Mouse (Mus musculus): ENCODE data around the gene Wdr64. TPM values are rescaled to one million over a fixed set of nuclear protein-coding genes. Genes with fewer than 3 reads are reported as not detected.
A peak's percentile ranks its signal among the peaks of the same experiment; 100 is the strongest.

Gene Wdr64
- polyA plus RNA-seq, 1 experiment from 2014 or later, result not detected

- H3K4me2 ChIP-seq (ENCODE audit: low read depth, low read length), result no peak overlapping the region
- H3K27ac ChIP-seq (ENCODE audit: low read length), result no peak overlapping the region
- ATAC-seq (replicated peaks; ENCODE audit: extremely low read depth, insufficient read depth, low FRiP score), result no peak
- no peak overlapping the region for H3K4me3 ChIP-seq (ENCODE audit: low read length)
- 66% methylated on average over 6 of the region's 6 CpGs for WGBS
- H3K27me3 ChIP-seq (ENCODE audit: control insufficient read depth, insufficient read depth, low read length), result no peaks in the 10 kb centered on the region
- no peaks in the 10 kb centered on the region for H3K9me3 ChIP-seq (replicated peaks; ENCODE audit: control insufficient read depth, low read length)
- H3K4me1 ChIP-seq (ENCODE audit: control insufficient read depth, insufficient read depth, low read length), result no peaks in the 10 kb centered on the region
- no peaks in the 10 kb centered on the region for H3K36me3 ChIP-seq (ENCODE audit: control insufficient read depth, insufficient read depth)
- H3K9ac ChIP-seq (ENCODE audit: low read length), result no peak overlapping the region
Observed at GRCm38 (mm10) chr1:175677459-175677858, 20.9 kb upstream of the Wdr64 start.

DNA sequence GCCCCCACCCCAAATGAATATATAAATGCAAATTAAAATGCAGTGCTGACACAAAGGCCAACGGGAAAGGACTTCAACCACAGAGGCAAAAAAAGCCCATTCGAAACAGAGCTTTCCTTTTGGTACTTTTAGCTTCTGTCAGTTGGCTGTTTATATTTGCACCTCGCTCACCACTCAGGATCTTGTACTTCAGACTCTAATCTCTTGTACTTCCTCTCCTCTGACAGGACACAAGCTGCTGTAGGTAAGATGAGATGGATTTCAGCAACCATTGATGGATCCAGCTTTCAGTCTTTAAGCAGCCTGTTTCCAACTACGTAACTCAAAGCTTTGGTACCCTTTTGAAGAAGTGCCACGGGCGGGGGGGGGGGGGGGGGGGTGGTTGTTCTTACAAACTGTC, 17.4 kb upstream of the Wdr64 start:
- no peak overlapping the region for H3K4me3 ChIP-seq (ENCODE audit: low read length)
- 66% methylated on average over 5 of the region's 6 CpGs for WGBS

DNA sequence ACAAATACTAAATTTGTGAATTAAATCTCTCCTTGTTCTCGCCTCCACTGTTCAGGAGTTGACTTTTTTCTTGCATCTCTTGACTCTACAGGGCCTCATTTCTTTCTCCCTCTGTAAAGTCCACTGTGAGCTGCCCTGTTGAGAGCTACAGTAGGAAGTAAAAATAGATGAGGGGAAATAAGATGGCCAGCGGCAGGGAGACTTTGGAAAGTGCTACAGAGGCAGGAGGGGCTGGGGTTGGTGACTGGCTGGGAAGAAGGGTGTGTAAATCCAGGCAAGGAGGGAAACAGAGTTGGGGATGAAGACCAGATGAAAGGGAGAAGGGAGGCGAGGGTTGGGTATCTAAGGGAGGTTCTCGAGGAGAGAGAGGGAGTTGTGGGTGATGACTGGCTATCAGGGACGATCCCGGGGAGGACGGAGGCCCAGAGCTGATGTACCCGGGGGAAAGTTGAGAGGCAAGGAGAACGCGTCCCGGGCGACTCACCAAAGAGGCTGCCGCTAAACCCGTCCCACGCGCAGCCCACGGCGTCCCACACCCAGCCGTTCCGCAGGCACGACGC, 6.6 kb upstream of the Wdr64 start:
- Histone ChIP-seq H3K4me2 (ENCODE audit: low read depth, low read length) (peak overlapping the region; percentile 95), H3K9ac (ENCODE audit: low read length) (peak overlapping the region; percentile 91), H3K4me1 (ENCODE audit: control insufficient read depth, insufficient read depth, low read length) (peaks cover 21% of the 10 kb centered on the region), H3K36me3 (ENCODE audit: control insufficient read depth, insufficient read depth) (peaks cover 6% of the 10 kb centered on the region; the same call in 1 of the 2 replicates), H3K4me3 (ENCODE audit: low read length) (peak overlapping the region; percentile 91), H3K9me3 (replicated peaks; ENCODE audit: control insufficient read depth, low read length) (no peaks in the 10 kb centered on the region), H3K27ac (ENCODE audit: low read length) (peak overlapping the region; percentile 93), H3K27me3 (ENCODE audit: control insufficient read depth, insufficient read depth, low read length) (no peaks in the 10 kb centered on the region)
- ATAC-seq (replicated peaks; ENCODE audit: extremely low read depth, insufficient read depth, low FRiP score), result no peak
- under 1% methylated on average over 22 of the region's 22 CpGs for WGBS

More for the DNA sequence above, 17.4 kb upstream of the Wdr64 start:
- H3K4me1 ChIP-seq (ENCODE audit: control insufficient read depth, insufficient read depth, low read length), result no peaks in the 10 kb centered on the region
- no peak overlapping the region for H3K27ac ChIP-seq (ENCODE audit: low read length)
- peaks cover under 1% of the 10 kb centered on the region; the same call in 1 of the 2 replicates for H3K36me3 ChIP-seq (ENCODE audit: control insufficient read depth, insufficient read depth)
- H3K9me3 ChIP-seq (replicated peaks; ENCODE audit: control insufficient read depth, low read length), result no peaks in the 10 kb centered on the region
- no peak overlapping the region for H3K9ac ChIP-seq (ENCODE audit: low read length)
- H3K27me3 ChIP-seq (ENCODE audit: control insufficient read depth, insufficient read depth, low read length), result no peaks in the 10 kb centered on the region
- no peak for ATAC-seq (replicated peaks; ENCODE audit: extremely low read depth, insufficient read depth, low FRiP score)
- H3K4me2 ChIP-seq (ENCODE audit: low read depth, low read length), result no peak overlapping the region

DNA sequence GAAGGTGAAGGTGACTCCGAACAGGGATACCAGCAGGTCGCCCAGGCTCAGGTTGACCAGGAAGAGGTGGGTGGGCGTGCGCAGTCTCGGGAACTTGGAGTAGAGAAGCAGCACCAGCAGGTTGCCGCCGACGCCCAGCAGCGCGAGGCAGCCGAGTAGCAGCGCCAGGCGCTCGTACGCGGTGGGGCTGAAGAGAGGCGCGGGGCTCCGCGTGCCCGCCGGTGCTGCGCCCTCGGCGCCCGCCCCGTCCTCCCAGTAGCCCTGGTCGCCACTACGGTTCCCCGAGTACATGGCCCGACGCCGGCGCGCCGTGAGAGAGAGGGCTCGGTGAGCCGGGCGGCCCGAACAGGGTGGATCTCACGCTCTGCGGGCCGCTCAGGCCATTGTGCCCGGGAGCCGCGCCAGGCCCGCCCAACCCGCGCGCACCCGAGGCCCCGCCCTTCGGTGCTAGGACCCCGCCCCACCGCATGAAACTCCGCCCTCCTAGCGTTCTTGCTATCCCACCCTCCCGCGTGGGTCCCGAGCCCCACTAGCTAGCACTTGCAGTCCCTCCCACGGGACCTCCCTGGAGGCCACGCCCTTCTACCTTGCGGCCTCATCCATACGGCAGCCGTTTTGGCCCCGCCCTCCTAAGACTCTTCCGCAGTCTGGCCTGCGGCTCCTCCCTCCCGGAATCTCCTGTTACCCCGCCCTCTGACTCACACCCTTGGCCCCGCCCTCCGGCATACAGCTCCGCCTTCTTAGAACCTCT, 6.0 kb upstream of the Wdr64 start, which contains the start of the genes Opn3 and Chml:
Gene Opn3 (minus strand): TSS at position 531 of the 751 bp plus-strand sequence.
Gene Chml (minus strand): TSS at position 656 of the 751 bp plus-strand sequence.
- no peaks in the 10 kb centered on the region for H3K27me3 ChIP-seq (ENCODE audit: control insufficient read depth, insufficient read depth, low read length)
- H3K4me1 ChIP-seq (ENCODE audit: control insufficient read depth, insufficient read depth, low read length), result peaks cover 21% of the 10 kb centered on the region
- H3K9ac ChIP-seq (ENCODE audit: low read length), result peak within 1 kb of the TSS; percentile 91
- peak; percentile 96 for ATAC-seq (replicated peaks; ENCODE audit: extremely low read depth, insufficient read depth, low FRiP score)
- peak within 1 kb of the TSS; percentile 91 for H3K4me3 ChIP-seq (ENCODE audit: low read length)
- H3K27ac ChIP-seq (ENCODE audit: low read length), result peak within 1 kb of the TSS; percentile 93
- 0 out of 2 replicates have a peak, but pooled peaks cover 2% of the 10 kb centered on the region for H3K36me3 ChIP-seq (ENCODE audit: control insufficient read depth, insufficient read depth)
- under 1% methylated on average over 60 of the region's 73 CpGs for WGBS
- H3K4me2 ChIP-seq (ENCODE audit: low read depth, low read length), result peak within 1 kb of the TSS; percentile 95
- H3K9me3 ChIP-seq (replicated peaks; ENCODE audit: control insufficient read depth, low read length), result no peaks in the 10 kb centered on the region

GRCm38 (mm10) chr1:175692997-175693361, 5.4 kb upstream of the Wdr64 start:
- H3K4me2 ChIP-seq (ENCODE audit: low read depth, low read length), result peak overlapping the region; percentile 95
- no peaks in the 10 kb centered on the region for H3K27me3 ChIP-seq (ENCODE audit: control insufficient read depth, insufficient read depth, low read length)
- under 1% methylated on average over 17 of the region's 17 CpGs for WGBS
- peak overlapping the region; percentile 68 for H3K9ac ChIP-seq (ENCODE audit: low read length)
- ATAC-seq (replicated peaks; ENCODE audit: extremely low read depth, insufficient read depth, low FRiP score), result no peak
- H3K36me3 ChIP-seq (ENCODE audit: control insufficient read depth, insufficient read depth), result no peaks in the 10 kb centered on the region
- H3K4me1 ChIP-seq (ENCODE audit: control insufficient read depth, insufficient read depth, low read length), result peaks cover 21% of the 10 kb centered on the region
- peak overlapping the region; percentile 84 for H3K27ac ChIP-seq (ENCODE audit: low read length)
- H3K4me3 ChIP-seq (ENCODE audit: low read length), result peak overlapping the region; percentile 91
- H3K9me3 ChIP-seq (replicated peaks; ENCODE audit: control insufficient read depth, low read length), result no peaks in the 10 kb centered on the region

- Histone ChIP-seq H3K4me3 (ENCODE audit: low read length) (peak overlapping the region; percentile 91), H3K27me3 (ENCODE audit: control insufficient read depth, insufficient read depth, low read length) (no peaks in the 10 kb centered on the region), H3K9ac (ENCODE audit: low read length) (peak overlapping the region; percentile 68), H3K9me3 (replicated peaks; ENCODE audit: control insufficient read depth, low read length) (no peaks in the 10 kb centered on the region), H3K4me2 (ENCODE audit: low read depth, low read length) (peak overlapping the region; percentile 95), H3K4me1 (ENCODE audit: control insufficient read depth, insufficient read depth, low read length) (peaks cover 21% of the 10 kb centered on the region), H3K27ac (ENCODE audit: low read length) (peak overlapping the region; percentile 84), H3K36me3 (ENCODE audit: control insufficient read depth, insufficient read depth) (no peaks in the 10 kb centered on the region)
- 21% methylated on average over 12 of the region's 12 CpGs for WGBS
- no peak for ATAC-seq (replicated peaks; ENCODE audit: extremely low read depth, insufficient read depth, low FRiP score)
Observed at GRCm38 (mm10) chr1:175693429-175693960, 4.9 kb upstream of the Wdr64 start.

- no peak overlapping the region for H3K4me2 ChIP-seq (ENCODE audit: low read depth, low read length)
- H3K9ac ChIP-seq (ENCODE audit: low read length), result no peak overlapping the region
- no peaks in the 10 kb centered on the region for H3K36me3 ChIP-seq (ENCODE audit: control insufficient read depth, insufficient read depth)
- no peak overlapping the region for H3K4me3 ChIP-seq (ENCODE audit: low read length)
- no peak for ATAC-seq (replicated peaks; ENCODE audit: extremely low read depth, insufficient read depth, low FRiP score)
- 43% methylated on average over 3 of the region's 3 CpGs for WGBS
- 0 out of 2 replicates have a peak, but pooled peaks cover 2% of the 10 kb centered on the region for H3K4me1 ChIP-seq (ENCODE audit: control insufficient read depth, insufficient read depth, low read length)
- no peak overlapping the region for H3K27ac ChIP-seq (ENCODE audit: low read length)
- H3K9me3 ChIP-seq (replicated peaks; ENCODE audit: control insufficient read depth, low read length), result no peaks in the 10 kb centered on the region
- no peaks in the 10 kb centered on the region for H3K27me3 ChIP-seq (ENCODE audit: control insufficient read depth, insufficient read depth, low read length)
Observed at GRCm38 (mm10) chr1:175699375-175699774, 982 bp downstream of the Wdr64 start.

DNA sequence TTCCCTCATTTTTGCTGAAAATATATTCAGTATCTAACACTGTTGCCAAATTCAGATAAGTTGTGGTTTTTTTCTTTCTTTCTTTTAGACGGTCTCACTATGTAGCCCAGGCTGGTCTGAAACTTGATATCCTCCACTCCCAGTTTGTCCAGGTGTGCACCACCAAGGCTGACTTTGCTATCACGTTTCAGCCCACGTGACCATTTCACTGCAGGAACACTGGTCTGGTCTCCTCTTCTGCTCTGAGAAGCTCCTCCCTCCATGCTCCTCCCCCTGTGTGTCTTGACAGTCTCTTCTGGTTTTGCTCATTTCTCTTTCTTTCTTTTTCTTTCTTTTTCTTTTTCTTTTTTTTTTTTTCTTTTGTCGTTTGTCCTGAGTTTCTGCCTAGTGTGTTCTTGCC, 1.4 kb downstream of the Wdr64 start:
- H3K4me3 ChIP-seq (ENCODE audit: low read length), result no peak overlapping the region
- no peak for ATAC-seq (replicated peaks; ENCODE audit: extremely low read depth, insufficient read depth, low FRiP score)
- H3K27me3 ChIP-seq (ENCODE audit: control insufficient read depth, insufficient read depth, low read length), result no peaks in the 10 kb centered on the region
- no peak overlapping the region for H3K9ac ChIP-seq (ENCODE audit: low read length)
- H3K9me3 ChIP-seq (replicated peaks; ENCODE audit: control insufficient read depth, low read length), result no peaks in the 10 kb centered on the region
- H3K4me1 ChIP-seq (ENCODE audit: control insufficient read depth, insufficient read depth, low read length), result 0 out of 2 replicates have a peak, but pooled peaks cover 2% of the 10 kb centered on the region
- no peak overlapping the region for H3K4me2 ChIP-seq (ENCODE audit: low read depth, low read length)
- H3K36me3 ChIP-seq (ENCODE audit: control insufficient read depth, insufficient read depth), result no peaks in the 10 kb centered on the region
- whole genome bisulfite sequencing, result 27% methylated on average over 4 of the region's 4 CpGs
- no peak overlapping the region for H3K27ac ChIP-seq (ENCODE audit: low read length)

- Histone ChIP-seq H3K4me2 (ENCODE audit: low read depth, low read length) (no peak overlapping the region), H3K27me3 (ENCODE audit: control insufficient read depth, insufficient read depth, low read length) (no peaks in the 10 kb centered on the region), H3K36me3 (ENCODE audit: control insufficient read depth, insufficient read depth) (no peaks in the 10 kb centered on the region), H3K9ac (ENCODE audit: low read length) (no peak overlapping the region), H3K4me3 (ENCODE audit: low read length) (no peak overlapping the region), H3K27ac (ENCODE audit: low read length) (no peak overlapping the region), H3K4me1 (ENCODE audit: control insufficient read depth, insufficient read depth, low read length) (0 out of 2 replicates have a peak, but pooled peaks cover 2% of the 10 kb centered on the region), H3K9me3 (replicated peaks; ENCODE audit: control insufficient read depth, low read length) (no peaks in the 10 kb centered on the region)
- no peak for ATAC-seq (replicated peaks; ENCODE audit: extremely low read depth, insufficient read depth, low FRiP score)
- WGBS, result 62% methylated on average over 4 of the region's 4 CpGs
Observed at GRCm38 (mm10) chr1:175701145-175701544, 2.8 kb downstream of the Wdr64 start.
